Mouse (Mus musculus) right cerebral cortex, postnatal 10 days (tissue): ENCODE data around the gene Prkce.

ENCODE experiments used
- DNase-seq, 2 experiments: peaks; one replicate each; pipeline ENCODE4 v3.0.0; 2021; ENCODE audit warnings: low spot score in 2 of 2

The Prkce gene

DNA sequence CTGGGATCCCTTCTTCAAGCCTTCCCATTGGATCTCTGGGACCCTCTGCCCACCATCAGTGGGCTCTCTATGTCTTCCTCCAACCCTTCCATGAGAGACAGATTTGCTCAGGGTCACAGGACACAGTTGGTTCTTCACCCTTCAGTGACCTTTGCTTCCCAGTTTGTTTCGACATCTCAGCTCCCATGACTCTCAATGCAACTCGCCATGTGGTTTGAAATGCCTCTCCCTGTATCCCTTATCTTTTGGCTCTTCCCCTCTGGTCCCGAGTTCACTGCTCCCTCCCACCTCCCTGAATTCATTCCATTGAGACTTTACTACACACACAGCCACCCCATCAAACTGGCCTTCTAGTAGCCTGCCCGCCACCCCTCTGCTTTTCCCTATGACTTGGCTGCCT is 509.3 kb downstream of the Prkce start:
- DNase-seq: no peak

DNA sequence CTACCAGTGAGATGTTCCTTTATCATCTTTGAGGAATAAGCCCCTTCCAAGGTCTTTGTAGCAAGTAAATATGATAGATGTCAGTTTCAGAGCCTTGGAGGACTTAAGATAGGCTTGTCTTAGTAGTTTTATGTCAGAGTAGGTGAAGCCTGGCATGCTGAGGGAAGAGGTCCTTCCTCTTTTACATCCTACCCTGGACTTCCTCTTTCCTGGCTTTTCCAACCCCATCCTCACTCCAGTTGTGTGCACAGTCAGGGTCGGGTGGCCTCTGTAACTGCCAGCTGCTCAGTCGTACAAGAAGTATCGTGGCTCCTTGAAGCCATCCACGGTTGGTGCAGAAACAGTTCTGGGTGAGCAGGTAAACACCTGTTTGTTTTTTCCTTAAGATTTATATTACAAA is 517.7 kb downstream of the Prkce start:
- no peak for DNase-seq

DNA sequence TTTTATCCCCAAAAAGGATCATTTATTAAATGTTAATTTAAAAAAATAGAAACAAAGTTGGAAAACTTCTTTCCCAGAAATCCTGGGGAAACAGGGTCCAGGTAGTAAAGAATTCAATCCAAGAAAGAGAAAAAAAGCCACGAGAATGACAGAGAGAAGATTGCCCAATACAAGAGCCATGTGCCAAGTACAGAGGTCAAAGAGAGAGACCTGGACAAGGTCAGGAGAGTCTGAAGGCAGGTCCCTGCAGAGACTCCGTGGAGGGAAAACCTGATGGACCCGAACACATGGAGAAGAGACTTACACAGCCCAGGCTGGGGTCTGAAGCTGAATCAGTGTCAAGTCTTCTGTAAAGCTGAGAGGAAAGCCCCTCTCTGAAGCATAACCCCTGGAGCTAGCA is 519.4 kb downstream of the Prkce start:
- DNase-seq: no peak

DNA sequence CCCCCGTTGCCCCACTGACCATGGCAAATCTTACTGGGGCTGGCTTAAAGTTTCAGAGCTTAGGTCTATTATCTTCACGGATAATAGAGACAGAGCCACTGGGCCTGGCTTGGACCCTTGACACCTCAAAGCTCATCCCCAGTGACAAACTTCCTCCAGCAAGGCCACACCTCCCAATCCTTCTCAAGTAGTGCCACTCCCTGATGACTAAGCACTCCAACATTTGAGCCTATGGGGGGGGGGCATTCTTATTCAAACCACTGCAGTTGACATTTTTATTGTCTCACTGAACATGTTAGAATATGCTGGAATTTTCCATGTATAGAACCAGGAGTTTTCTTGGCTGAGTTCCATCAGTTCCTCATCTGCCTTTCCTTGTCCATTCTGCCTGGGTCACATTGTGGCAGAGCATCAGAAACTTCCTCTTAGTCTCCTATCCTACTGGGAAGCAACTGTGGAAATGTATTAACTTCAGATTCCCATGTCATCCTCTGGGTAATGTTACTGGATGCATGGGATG is 523.3 kb downstream of the Prkce start:
- DNase-seq: no peak

DNA sequence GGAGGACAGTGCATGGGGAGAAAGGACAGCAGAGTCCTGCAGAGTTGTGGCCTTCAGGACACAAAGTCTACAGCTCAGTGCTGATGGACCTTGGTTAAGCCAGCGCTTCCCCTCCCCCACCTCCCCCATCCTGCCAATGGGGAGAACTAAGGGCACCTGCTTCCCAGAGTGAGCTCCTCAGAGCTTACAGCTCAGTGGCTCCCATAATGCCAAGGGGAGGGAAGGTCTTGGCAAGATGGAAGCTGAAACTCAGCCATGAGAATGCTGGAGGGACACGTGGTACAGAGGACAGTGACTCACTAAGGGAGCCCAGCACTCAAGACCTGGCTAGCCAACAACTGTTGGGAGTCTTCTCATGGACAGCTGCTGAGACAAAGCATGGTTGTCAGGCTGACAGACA is 530.2 kb downstream of the Prkce start:
- DNase-seq: no peak

DNA sequence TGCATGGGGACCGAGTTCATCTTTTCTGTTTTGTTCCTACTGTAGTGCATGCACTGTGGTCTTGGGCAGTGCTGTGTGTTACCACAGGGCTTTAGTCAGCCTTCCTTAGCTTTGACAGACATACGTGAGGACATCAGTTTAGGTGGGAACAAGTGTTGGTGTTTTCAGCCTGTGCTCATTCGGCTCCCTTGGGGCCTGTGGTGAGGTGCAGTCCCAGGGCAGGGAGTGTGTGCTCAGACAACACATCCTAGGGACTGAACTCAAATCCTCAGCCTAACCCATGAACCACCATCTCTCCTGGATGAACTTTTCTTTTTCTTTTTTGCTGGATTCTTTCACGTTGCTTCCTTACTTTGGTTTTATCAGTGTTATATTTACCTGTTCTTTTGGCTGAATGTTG is 535.8 kb downstream of the Prkce start:
- no peak for DNase-seq

DNA sequence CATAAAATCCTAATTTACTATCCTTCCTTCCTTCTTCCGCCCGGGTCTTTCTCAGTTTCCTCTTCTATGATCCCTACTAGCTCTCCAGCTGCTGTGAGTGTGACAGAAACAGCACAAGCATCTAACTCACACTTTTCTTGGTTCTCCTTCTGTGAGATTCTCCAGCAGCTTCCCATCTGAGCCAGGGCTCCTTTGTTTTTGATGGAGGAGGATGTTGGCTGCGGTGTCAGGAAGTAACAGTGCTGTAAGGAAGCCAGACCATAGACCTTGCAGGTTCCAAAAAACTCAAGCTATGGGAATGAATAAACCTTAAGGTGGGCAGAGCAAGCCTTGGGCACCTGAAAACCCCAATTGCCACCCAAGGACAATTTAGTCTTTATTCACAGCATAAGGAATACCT is 537.7 kb downstream of the Prkce start:
- DNase-seq: no peak

DNA sequence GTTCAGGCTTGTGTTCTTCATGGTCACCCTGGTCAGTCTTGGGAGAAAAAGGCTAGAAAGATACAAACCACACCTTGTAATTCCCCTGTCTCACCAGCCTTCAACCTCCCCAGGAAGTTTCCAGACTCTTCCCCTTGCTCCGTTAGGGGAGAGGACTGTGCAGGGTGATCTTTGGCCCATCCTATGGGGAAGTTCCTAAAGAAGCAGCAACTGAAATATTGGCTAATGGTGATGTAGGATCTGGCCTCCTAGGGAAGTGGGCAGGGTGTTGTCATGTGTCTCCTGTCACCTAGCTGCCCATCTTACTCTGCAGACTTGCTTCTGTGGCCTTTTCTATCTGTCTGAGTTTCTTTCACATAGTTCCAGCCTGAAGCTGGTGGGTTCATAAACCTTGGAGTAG is 538.9 kb downstream of the Prkce start:
- no peak for DNase-seq
